Mouse (Mus musculus) bone marrow, adult 2 months (tissue): Measurements from ENCODE around the gene Ube2c. TPM values are rescaled to one million over a fixed set of nuclear protein-coding genes. Genes with fewer than 3 reads are reported as not detected.

ENCODE experiments used
- H3K27ac ChIP-seq: fragments of 200-500 bp; 2 replicates; pipeline ENCODE4 v1.5.1; 2012; ENCODE audit warnings: low read depth, mild to moderate bottlenecking, control low read depth, inconsistent platforms, low read length; ENCODE audit not compliant: control insufficient read depth, poor library complexity, insufficient read depth
- H3K4me1 ChIP-seq: fragments of 200-500 bp; 2 replicates; pipeline ENCODE4 v1.6.1; 2011; ENCODE audit warnings: low read length; ENCODE audit not compliant: control insufficient read depth, insufficient read depth
- H3K4me3 ChIP-seq: fragments of 200-500 bp; replicated peaks from 2 replicates; pipeline ENCODE3; 2011; ENCODE audit warnings: mild to moderate bottlenecking, low read depth, low read length, control low read depth; ENCODE audit not compliant: control insufficient read depth
- CTCF ChIP-seq: fragments of 200-500 bp; IDR thresholded peaks from 2 replicates; pipeline ENCODE4 v1.5.1; 2011; ENCODE audit warnings: low read length, control low read depth; ENCODE audit not compliant: control insufficient read depth, insufficient read depth
- POLR2A ChIP-seq: fragments of 200-500 bp; IDR thresholded peaks from 2 replicates; pipeline ENCODE4 v1.6.1; 2011; ENCODE audit warnings: low read depth, mild to moderate bottlenecking, control low read depth, low read length, borderline replicate concordance; ENCODE audit not compliant: control insufficient read depth
- WGBS: fragments of 180-500 bp; shearing (Covaris S2); methylation state at CpG from one replicate; pipeline ENCODE4 v1.1.7; 2018; 5-methylcytosine and 5-hydroxymethylcytosine counted together
- polyA plus RNA-seq: library from polyadenylated mRNA; stranded (reverse); fragments of >200 nt; gene quantifications from 2 replicates; pipeline ENCODE4 v1.2.4, GENCODE M21; 2011; ENCODE audit warnings: low replicate concordance; ENCODE audit not compliant: missing spikeins, insufficient read depth, insufficient read length

Ube2c gene
- polyA plus RNA-seq, 1 experiment, result 261 TPM

- 96% methylated on average over 17 of the region's 17 CpGs for WGBS
Measured at GRCm38 (mm10) chr2:164825521-164825920, 55.8 kb downstream of the Ube2c start.

DNA sequence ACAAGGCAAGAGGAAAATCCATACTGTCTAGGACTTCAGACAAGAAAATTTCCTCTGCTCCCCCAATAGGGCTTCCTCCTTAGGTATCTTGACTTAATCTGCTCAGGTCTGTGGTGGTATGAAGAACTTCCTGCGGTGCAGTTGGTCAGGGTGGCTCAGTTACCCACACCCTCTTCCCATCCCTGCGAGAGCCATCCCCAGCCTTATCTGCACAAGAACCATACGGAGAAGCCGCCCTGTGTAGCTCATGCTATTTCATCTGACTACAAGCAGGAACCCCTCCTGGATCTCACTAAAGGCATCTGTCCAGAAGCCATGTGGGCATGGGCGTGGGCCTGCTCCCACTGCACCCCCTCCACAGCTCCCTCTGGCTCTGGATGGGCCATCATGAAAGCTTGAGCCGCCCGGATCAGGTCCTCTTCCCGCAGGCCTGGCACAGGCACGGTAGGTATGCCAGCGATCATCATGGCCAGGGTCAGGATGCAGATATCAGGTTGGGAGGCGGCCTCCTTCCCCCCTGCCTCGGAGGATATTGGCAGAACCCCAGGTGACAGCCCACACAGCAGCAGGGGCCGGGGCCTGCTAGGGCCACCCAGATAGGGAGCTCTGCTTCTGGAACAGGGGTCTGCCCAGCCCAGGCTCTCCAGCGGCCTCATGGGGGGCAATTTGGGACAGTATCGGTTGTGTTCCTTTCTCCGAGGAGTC lies 57.6 kb downstream of the Ube2c start:
- no peaks in the 10 kb centered on the region for H3K4me1 ChIP-seq
- 81% methylated on average over 16 of the region's 16 CpGs for WGBS
- H3K4me3 ChIP-seq, result no peak overlapping the region
- TF ChIP-seq POLR2A, result no peak
- no peak for TF ChIP-seq CTCF
- peak overlapping the region; percentile 37; the same call in 1 of the 2 replicates for H3K27ac ChIP-seq

More at GRCm38 (mm10) chr2:164825521-164825920, 55.8 kb downstream of the Ube2c start:
- TF ChIP-seq CTCF, result no peak
- no peak for TF ChIP-seq POLR2A
- Histone ChIP-seq H3K4me1 (no peaks in the 10 kb centered on the region), H3K27ac (no peak overlapping the region), H3K4me3 (no peak overlapping the region)

Other genes with a start within 250 kb of the Ube2c start
- gene Wfdc2, start 207.5 kb upstream of the Ube2c start, polyA plus RNA-seq, result 2.8 TPM in 1 of 2 replicates, not detected in the other
- gene Spint3, start 196.4 kb upstream of the Ube2c start, polyA plus RNA-seq, result not detected in 2 replicates
- gene Wfdc6a, start 184.5 kb upstream of the Ube2c start, polyA plus RNA-seq, result not detected in 2 replicates
- gene Eppin, start 176.3 kb upstream of the Ube2c start, polyA plus RNA-seq, result not detected in 2 replicates
- gene Wfdc6b, start 156.4 kb upstream of the Ube2c start, polyA plus RNA-seq, result not detected in 2 replicates
- gene Wfdc8, start 156.3 kb upstream of the Ube2c start, polyA plus RNA-seq, result not detected in 2 replicates
- not detected in 2 replicates for gene Wfdc16, start 131.1 kb upstream of the Ube2c start, polyA plus RNA-seq
- gene Wfdc10, start 113.9 kb upstream of the Ube2c start, polyA plus RNA-seq, result not detected in 2 replicates
- not detected in 2 replicates for gene Wfdc9, start 113.3 kb upstream of the Ube2c start, polyA plus RNA-seq
- not detected in 2 replicates for gene Wfdc11, start 95.8 kb upstream of the Ube2c start, polyA plus RNA-seq
- gene Wfdc13, start 84.8 kb upstream of the Ube2c start, polyA plus RNA-seq, result not detected in 2 replicates
- not detected in 2 replicates for gene Spint4, start 71.4 kb upstream of the Ube2c start, polyA plus RNA-seq
- not detected in 2 replicates for gene Spint5, start 54.6 kb upstream of the Ube2c start, polyA plus RNA-seq
- gene Wfdc3, start 24.0 kb upstream of the Ube2c start, polyA plus RNA-seq, result 2.1 and 2.2 TPM in 2 replicates
- gene Dnttip1, start 23.9 kb upstream of the Ube2c start, polyA plus RNA-seq, result 35.3 and 47.6 TPM in 2 replicates
- 9.6 and 12.2 TPM in 2 replicates for gene Tnnc2, start 10.1 kb downstream of the Ube2c start, polyA plus RNA-seq
- 2.3 and 5.8 TPM in 2 replicates for gene Snx21, start 15.9 kb downstream of the Ube2c start, polyA plus RNA-seq
- gene Acot8, start 35.0 kb downstream of the Ube2c start, polyA plus RNA-seq, result 16.5 and 36.5 TPM in 2 replicates
- 3.4 and 4.4 TPM in 2 replicates for gene Zswim3, start 35.2 kb downstream of the Ube2c start, polyA plus RNA-seq
- gene Zswim1, start 52.8 kb downstream of the Ube2c start, polyA plus RNA-seq, result 2.1 and 3.7 TPM in 2 replicates
- not detected in 2 replicates for gene Spata25, start 58.6 kb downstream of the Ube2c start, polyA plus RNA-seq
- 61.0 and 109 TPM in 2 replicates for gene Ctsa, start 63.0 kb downstream of the Ube2c start, polyA plus RNA-seq
- gene Neurl2, start 63.6 kb downstream of the Ube2c start, polyA plus RNA-seq, result 0.97 TPM in 1 of 2 replicates, not detected in the other
- gene Pltp, start 87.8 kb downstream of the Ube2c start, polyA plus RNA-seq, result 2.4 and 6.5 TPM in 2 replicates
- gene Pcif1, start 109.4 kb downstream of the Ube2c start, polyA plus RNA-seq, result 24.8 and 31.6 TPM in 2 replicates
- 17.1 and 35.2 TPM in 2 replicates for gene Zfp335, start 141.9 kb downstream of the Ube2c start, polyA plus RNA-seq
- gene Mmp9, start 170.9 kb downstream of the Ube2c start, polyA plus RNA-seq, result 173 and 363 TPM in 2 replicates
- 3.6 and 5.1 TPM in 2 replicates for gene Slc12a5, start 190.9 kb downstream of the Ube2c start, polyA plus RNA-seq